Mouse (Mus musculus): ENCODE results near the gene Tut7. TPM values are rescaled to one million over a fixed set of nuclear protein-coding genes. Genes with fewer than 3 reads are reported as not detected.

The Tut7 gene
- 56.1 and 62.1 TPM in 2 replicates for polyA plus RNA-seq (2012; ENCODE audit: low replicate concordance)

GRCm38 (mm10) chr13:59822507-59823462, at the start of gene Tut7:
Gene Tut7 (minus strand): TSS chr13:59823147.

GRCm38 (mm10) chr13:59782145-59782544, 40.8 kb downstream of the Tut7 start, which contains the start of gene Gm49354:
Gene Gm49354 (minus strand): TSS chr13:59782245.

GRCm38 (mm10) chr13:59769296-59770163, 53.4 kb downstream of the Tut7 start, which contains the start of gene Isca1:
Gene Isca1 (minus strand): TSS chr13:59769810.

DNA sequence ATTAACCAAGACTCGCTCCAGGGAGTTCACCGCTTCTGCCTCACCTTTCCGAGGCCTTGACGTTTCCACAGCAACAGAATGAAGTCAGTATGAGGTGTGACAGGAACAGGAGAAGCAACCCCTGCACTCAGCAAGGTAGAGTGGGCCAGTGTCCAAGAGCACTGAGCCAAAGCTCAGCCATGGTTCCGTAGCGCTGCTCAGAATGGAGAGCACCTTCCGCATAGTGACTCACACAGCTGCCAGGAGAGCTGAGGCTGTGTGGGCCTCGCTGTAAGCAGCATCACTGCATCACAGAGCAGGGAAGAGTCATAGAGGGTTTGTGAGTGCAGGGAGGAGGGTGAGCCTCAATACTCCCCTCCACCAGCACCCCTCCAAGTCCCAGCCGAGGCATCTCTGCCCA, 76.2 kb downstream of the Tut7 start, which contains the start of gene 1700014D04Rik:
1700014D04Rik (minus strand) TSS at position 42 of the 400 bp plus-strand sequence.

GRCm38 (mm10) chr13:59731652-59732051, 91.3 kb downstream of the Tut7 start, which contains the start of gene Spata31d1d:
Gene Spata31d1d (minus strand): TSS chr13:59731752.

Other genes with a start within 250 kb of the Tut7 start
- 3.3 and 4.3 TPM in 2 replicates for gene Agtpbp1, start 237.9 kb downstream of the Tut7 start, polyA plus RNA-seq (2012; ENCODE audit: low replicate concordance)
- 5.6 and 7.5 TPM in 2 replicates for gene Naa35, start 237.9 kb downstream of the Tut7 start, polyA plus RNA-seq (2012; ENCODE audit: low replicate concordance)
- gene Golm1, start 147.3 kb downstream of the Tut7 start, polyA plus RNA-seq (2012; ENCODE audit: low replicate concordance), result 6.5 and 7.6 TPM in 2 replicates
- gene 4921517D22Rik, start 129.0 kb downstream of the Tut7 start, polyA plus RNA-seq (2012; ENCODE audit: low replicate concordance), result not detected in 2 replicates
- 0.08 TPM in 1 of 2 replicates, not detected in the other for gene Spata31d1a, start 112.8 kb downstream of the Tut7 start, polyA plus RNA-seq (2012; ENCODE audit: low replicate concordance)
- not detected in 2 replicates for gene Spata31d1b, start 110.9 kb downstream of the Tut7 start, polyA plus RNA-seq (2012; ENCODE audit: low replicate concordance)
- gene Spata31d1d, start 91.4 kb downstream of the Tut7 start, polyA plus RNA-seq (2012; ENCODE audit: low replicate concordance), result not detected in 2 replicates
- gene 1700014D04Rik, start 76.4 kb downstream of the Tut7 start, polyA plus RNA-seq (2012; ENCODE audit: low replicate concordance), result 0.06 TPM in 1 of 2 replicates, not detected in the other
- gene Isca1, start 53.3 kb downstream of the Tut7 start, polyA plus RNA-seq (2012; ENCODE audit: low replicate concordance), result 63.0 and 84.1 TPM in 2 replicates
- 29.5 TPM in 1 of 2 replicates, not detected in the other for gene Gm49354, start 40.9 kb downstream of the Tut7 start, polyA plus RNA-seq (2012; ENCODE audit: low replicate concordance)